Mouse (Mus musculus): ENCODE data around the gene Cox4i2. TPM values are rescaled to one million over a fixed set of nuclear protein-coding genes. Genes with fewer than 3 reads are reported as not detected.

Cox4i2 gene
- 19.1 and 27.0 TPM in 2 replicates for polyA plus RNA-seq (2014; fragmentation: Nextera tagmentation; extraction: Ambion mirVana)

- Histone ChIP-seq H3K4me2 (ENCODE audit: low read depth, low read length) (peak within 1 kb of the TSS; percentile 57), H3K36me3 (ENCODE audit: control insufficient read depth, insufficient read depth, low read length) (no peaks in the 10 kb centered on the region), H3K4me3 (ENCODE audit: low read depth, low read length) (peak within 1 kb of the TSS; percentile 31), H3K4me1 (ENCODE audit: control insufficient read depth, insufficient read depth, low read length) (peaks cover 14% of the 10 kb centered on the region; the same call in 1 of the 2 replicates), H3K27ac (replicated peaks; ENCODE audit: low read depth, low read length) (no peak within 1 kb of the TSS), H3K9me3 (ENCODE audit: control insufficient read depth, low read length) (no peaks in the 10 kb centered on the region), H3K9ac (ENCODE audit: low read depth, low read length) (peak within 1 kb of the TSS; percentile 51), H3K27me3 (replicated peaks; ENCODE audit: control insufficient read depth, insufficient read depth, low read length) (no peaks in the 10 kb centered on the region)
- WGBS: 2% methylated on average over 25 of the region's 30 CpGs
- DNase-seq (ENCODE audit: low spot score): peak; percentile 52
- peak; percentile 64 for ATAC-seq (ENCODE audit: low read depth)
These were observed at the start of gene Cox4i2 for GRCm38 (mm10) chr2:152753944-152754711. Gene Cox4i2 (plus strand): TSS chr2:152754173.

- no peak overlapping the region for H3K27ac ChIP-seq (replicated peaks; ENCODE audit: low read depth, low read length)
- peaks cover 74% of the 10 kb centered on the region for H3K36me3 ChIP-seq (ENCODE audit: control insufficient read depth, insufficient read depth, low read length)
- no peak for ATAC-seq (ENCODE audit: low read depth)
- no peak overlapping the region for H3K4me2 ChIP-seq (ENCODE audit: low read depth, low read length)
- no peaks in the 10 kb centered on the region for H3K9me3 ChIP-seq (ENCODE audit: control insufficient read depth, low read length)
- H3K27me3 ChIP-seq (replicated peaks; ENCODE audit: control insufficient read depth, insufficient read depth, low read length): no peaks in the 10 kb centered on the region
- 78% methylated on average over 5 of the region's 5 CpGs for WGBS
- H3K9ac ChIP-seq (ENCODE audit: low read depth, low read length): no peak overlapping the region
- no peak for DNase-seq (ENCODE audit: low spot score)
- H3K4me3 ChIP-seq (ENCODE audit: low read depth, low read length): no peak overlapping the region
- peaks cover 32% of the 10 kb centered on the region for H3K4me1 ChIP-seq (ENCODE audit: control insufficient read depth, insufficient read depth, low read length)
These were observed 49.7 kb upstream of the Cox4i2 start for GRCm38 (mm10) chr2:152704256-152704605.

- no peak for ATAC-seq (ENCODE audit: low read depth)
- H3K4me3 ChIP-seq (ENCODE audit: low read depth, low read length): no peak overlapping the region
- DNase-seq (ENCODE audit: low spot score): no peak
- H3K4me1 ChIP-seq (ENCODE audit: control insufficient read depth, insufficient read depth, low read length): peaks cover 32% of the 10 kb centered on the region
- WGBS: 87% methylated on average over 12 of the region's 14 CpGs
- H3K27ac ChIP-seq (replicated peaks; ENCODE audit: low read depth, low read length): peak overlapping the region; percentile 96
- peaks cover 68% of the 10 kb centered on the region for H3K36me3 ChIP-seq (ENCODE audit: control insufficient read depth, insufficient read depth, low read length)
- H3K9ac ChIP-seq (ENCODE audit: low read depth, low read length): no peak overlapping the region
- H3K27me3 ChIP-seq (replicated peaks; ENCODE audit: control insufficient read depth, insufficient read depth, low read length): no peaks in the 10 kb centered on the region
- H3K9me3 ChIP-seq (ENCODE audit: control insufficient read depth, low read length): no peaks in the 10 kb centered on the region
- H3K4me2 ChIP-seq (ENCODE audit: low read depth, low read length): no peak overlapping the region
These were observed 49.1 kb upstream of the Cox4i2 start for GRCm38 (mm10) chr2:152704811-152705370.

- peaks cover 56% of the 10 kb centered on the region for H3K36me3 ChIP-seq (ENCODE audit: control insufficient read depth, insufficient read depth, low read length)
- peaks cover 32% of the 10 kb centered on the region for H3K4me1 ChIP-seq (ENCODE audit: control insufficient read depth, insufficient read depth, low read length)
These were observed 47.9 kb upstream of the Cox4i2 start for GRCm38 (mm10) chr2:152705993-152706571.

GRCm38 (mm10) chr2:152707186-152707585 is 46.8 kb upstream of the Cox4i2 start:
- H3K4me3 ChIP-seq (ENCODE audit: low read depth, low read length): peak overlapping the region; percentile 38
- H3K27ac ChIP-seq (replicated peaks; ENCODE audit: low read depth, low read length): peak overlapping the region; percentile 96
- WGBS: 22% methylated on average over 7 of the region's 7 CpGs
- H3K4me1 ChIP-seq (ENCODE audit: control insufficient read depth, insufficient read depth, low read length): peaks cover 32% of the 10 kb centered on the region
- H3K9me3 ChIP-seq (ENCODE audit: control insufficient read depth, low read length): no peaks in the 10 kb centered on the region
- peak overlapping the region; percentile 69 for H3K9ac ChIP-seq (ENCODE audit: low read depth, low read length)
- DNase-seq (ENCODE audit: low spot score) (no peak), ATAC-seq (ENCODE audit: low read depth) (no peak)
- H3K36me3 ChIP-seq (ENCODE audit: control insufficient read depth, insufficient read depth, low read length): peaks cover 45% of the 10 kb centered on the region
- H3K4me2 ChIP-seq (ENCODE audit: low read depth, low read length): peak overlapping the region; percentile 65
- no peaks in the 10 kb centered on the region for H3K27me3 ChIP-seq (replicated peaks; ENCODE audit: control insufficient read depth, insufficient read depth, low read length)

More at GRCm38 (mm10) chr2:152705993-152706571, 47.9 kb upstream of the Cox4i2 start:
- Histone ChIP-seq H3K4me2 (ENCODE audit: low read depth, low read length) (peak overlapping the region; percentile 20), H3K9ac (ENCODE audit: low read depth, low read length) (peak overlapping the region; percentile 51), H3K27me3 (replicated peaks; ENCODE audit: control insufficient read depth, insufficient read depth, low read length) (no peaks in the 10 kb centered on the region), H3K4me3 (ENCODE audit: low read depth, low read length) (no peak overlapping the region), H3K9me3 (ENCODE audit: control insufficient read depth, low read length) (no peaks in the 10 kb centered on the region), H3K27ac (replicated peaks; ENCODE audit: low read depth, low read length) (peak overlapping the region; percentile 96)
- ATAC-seq (ENCODE audit: low read depth): peak; percentile 64
- DNase-seq (ENCODE audit: low spot score): peak; percentile 89
- 22% methylated on average over 16 of the region's 22 CpGs for WGBS

GRCm38 (mm10) chr2:152707627-152708026 is 46.3 kb upstream of the Cox4i2 start:
- peak; percentile 93 for ATAC-seq (ENCODE audit: low read depth)
- Histone ChIP-seq H3K4me2 (ENCODE audit: low read depth, low read length) (peak overlapping the region; percentile 65), H3K9ac (ENCODE audit: low read depth, low read length) (peak overlapping the region; percentile 69), H3K4me1 (ENCODE audit: control insufficient read depth, insufficient read depth, low read length) (peaks cover 32% of the 10 kb centered on the region), H3K4me3 (ENCODE audit: low read depth, low read length) (peak overlapping the region; percentile 38), H3K27ac (replicated peaks; ENCODE audit: low read depth, low read length) (peak overlapping the region; percentile 96), H3K9me3 (ENCODE audit: control insufficient read depth, low read length) (no peaks in the 10 kb centered on the region), H3K36me3 (ENCODE audit: control insufficient read depth, insufficient read depth, low read length) (peaks cover 40% of the 10 kb centered on the region), H3K27me3 (replicated peaks; ENCODE audit: control insufficient read depth, insufficient read depth, low read length) (no peaks in the 10 kb centered on the region)
- peak; percentile 96 for DNase-seq (ENCODE audit: low spot score)
- WGBS: 7% methylated on average over 6 of the region's 31 CpGs

GRCm38 (mm10) chr2:152709066-152709465 is 44.9 kb upstream of the Cox4i2 start:
- no peak overlapping the region for H3K4me3 ChIP-seq (ENCODE audit: low read depth, low read length)
- no peak for DNase-seq (ENCODE audit: low spot score)
- H3K27ac ChIP-seq (replicated peaks; ENCODE audit: low read depth, low read length): no peak overlapping the region
- ATAC-seq (ENCODE audit: low read depth): no peak
- no peaks in the 10 kb centered on the region for H3K9me3 ChIP-seq (ENCODE audit: control insufficient read depth, low read length)
- peaks cover 26% of the 10 kb centered on the region for H3K36me3 ChIP-seq (ENCODE audit: control insufficient read depth, insufficient read depth, low read length)
- H3K9ac ChIP-seq (ENCODE audit: low read depth, low read length): no peak overlapping the region
- no peaks in the 10 kb centered on the region for H3K27me3 ChIP-seq (replicated peaks; ENCODE audit: control insufficient read depth, insufficient read depth, low read length)
- peaks cover 32% of the 10 kb centered on the region for H3K4me1 ChIP-seq (ENCODE audit: control insufficient read depth, insufficient read depth, low read length)
- no peak overlapping the region for H3K4me2 ChIP-seq (ENCODE audit: low read depth, low read length)
- 87% methylated on average over 5 of the region's 5 CpGs for WGBS

- ATAC-seq (ENCODE audit: low read depth): peak; percentile 51
- no peak overlapping the region for H3K27ac ChIP-seq (replicated peaks; ENCODE audit: low read depth, low read length)
- H3K9me3 ChIP-seq (ENCODE audit: control insufficient read depth, low read length): no peaks in the 10 kb centered on the region
- DNase-seq (ENCODE audit: low spot score): peak; percentile 65
- H3K27me3 ChIP-seq (replicated peaks; ENCODE audit: control insufficient read depth, insufficient read depth, low read length): no peaks in the 10 kb centered on the region
- 67% methylated on average over 6 of the region's 6 CpGs for WGBS
- H3K4me3 ChIP-seq (ENCODE audit: low read depth, low read length): no peak overlapping the region
- H3K4me1 ChIP-seq (ENCODE audit: control insufficient read depth, insufficient read depth, low read length): peaks cover 7% of the 10 kb centered on the region
- H3K36me3 ChIP-seq (ENCODE audit: control insufficient read depth, insufficient read depth, low read length): no peaks in the 10 kb centered on the region
- no peak overlapping the region for H3K9ac ChIP-seq (ENCODE audit: low read depth, low read length)
- no peak overlapping the region for H3K4me2 ChIP-seq (ENCODE audit: low read depth, low read length)
These were observed 37.7 kb upstream of the Cox4i2 start for GRCm38 (mm10) chr2:152716241-152716772.
